In genomic region chr15:89182842-89183241, GRCm38 (mm10) we compare ENCODE assay signal across 9 mouse cellular contexts. TPM values are rescaled to one million over a fixed set of nuclear protein-coding genes. Genes with fewer than 3 reads are reported as not detected.
DNase-seq lines count a peak whose midpoint lies in the region; ATAC-seq and TF ChIP-seq lines count a peak whose summit lies in the region.
"Had no signal": no experiment of that assay in that cellular context is flagged by ENCODE, and none has a peak within 500 bp of the region (broad histone marks: within the 10 kb centered on the region; RNA-seq: fewer than 3 reads in every experiment).

No protein-coding gene starts in this region.

- DNase-seq in cerebellum, postnatal 10 days = peak; percentile 68 to 73
- no peak for DNase-seq in cerebellum, adult 11 months
- no peak for DNase-seq in kidney, postnatal 4 days
- peak; percentile 33 to 40 for DNase-seq in right cerebral cortex, postnatal 10 days (ENCODE audit: low spot score in 2 of 2)
- no peak for DNase-seq in right cerebral cortex, adult 2 months (ENCODE audit: low spot score in 2 of 2)
- DNase-seq in stomach, postnatal 0 days (ENCODE audit: low spot score) = peak; percentile 12
- no peak for DNase-seq in gastrocnemius, adult 18-20 months (ENCODE audit: low spot score)
- DNase-seq: B cell, adult 2 months had no signal

- peaks cover 9% of the 10 kb centered on the region; the same call in 1 of the 2 replicates for H3K36me3 ChIP-seq in kidney, embryonic 14.5 days (ENCODE audit: control insufficient read depth, insufficient read depth, low read length)
- H3K36me3 ChIP-seq in stomach, postnatal 0 days (ENCODE audit: control insufficient read depth, insufficient read depth, low read length) = no peaks in the 10 kb centered on the region

- no peaks in the 10 kb centered on the region for H3K9me3 ChIP-seq in kidney, embryonic 14.5 days (ENCODE audit: control insufficient read depth, low read length)
- H3K9me3 ChIP-seq in stomach, postnatal 0 days (ENCODE audit: control insufficient read depth, low read length) = no peaks in the 10 kb centered on the region

- no peak overlapping the region for H3K4me3 ChIP-seq in kidney, embryonic 14.5 days (ENCODE audit: low read length)
- H3K4me3 ChIP-seq in stomach, postnatal 0 days (ENCODE audit: low read depth, low read length) = no peak overlapping the region

- peaks cover 21% of the 10 kb centered on the region for H3K4me1 ChIP-seq in kidney, embryonic 14.5 days (ENCODE audit: control insufficient read depth, insufficient read depth, low read length)
- H3K4me1 ChIP-seq in stomach, postnatal 0 days (replicated peaks; ENCODE audit: control insufficient read depth, insufficient read depth) = peaks cover 14% of the 10 kb centered on the region

- no peak overlapping the region for H3K4me2 ChIP-seq in kidney, embryonic 14.5 days (replicated peaks; ENCODE audit: low read depth, low read length)
- no peak overlapping the region for H3K4me2 ChIP-seq in stomach, postnatal 0 days (replicated peaks; ENCODE audit: low read depth)

- TF ChIP-seq EP300 in stomach, postnatal 0 days (optimal IDR thresholded peaks at IDR 0.05) = no peak

- ATAC-seq in kidney, embryonic 14.5 days (ENCODE audit: low FRiP score, low TSS enrichment) = no peak
- ATAC-seq in stomach, postnatal 0 days (ENCODE audit: low FRiP score, low TSS enrichment) = no peak

- H3K9ac ChIP-seq in kidney, embryonic 14.5 days (ENCODE audit: low read depth, low read length) = no peak overlapping the region
- 0 out of 2 replicates have a peak overlapping the region, but pooled peaks have one; percentile 31 for H3K9ac ChIP-seq in stomach, postnatal 0 days (ENCODE audit: low read length)

- 19% methylated on average over 5 of the region's 5 CpGs for WGBS in kidney, embryonic 14.5 days
- 65% methylated on average over 5 of the region's 5 CpGs for WGBS in stomach, postnatal 0 days

- no peak for TF ChIP-seq CTCF in stomach, postnatal 0 days (IDR thresholded peaks at IDR 0.05; ENCODE audit: low read depth)

- peak overlapping the region; percentile 19; the same call in 1 of the 2 replicates for H3K27ac ChIP-seq in kidney, embryonic 14.5 days (ENCODE audit: low read depth, low read length)
- H3K27ac ChIP-seq in stomach, postnatal 0 days (replicated peaks) = 0 out of 2 replicates have a peak overlapping the region, but pooled peaks have one; percentile 58

- H3K27me3 ChIP-seq in kidney, embryonic 14.5 days (ENCODE audit: control insufficient read depth, insufficient read depth, low read length) = no peaks in the 10 kb centered on the region
- H3K27me3 ChIP-seq in stomach, postnatal 0 days (ENCODE audit: control insufficient read depth, insufficient read depth, low read length) = no peaks in the 10 kb centered on the region

RNA-seq across cellular contexts. Expression of gene Plxnb2, which starts 2.3 kb away (rescaled TPM):
- 124 and 165 TPM in 2 replicates for polyA plus RNA-seq in kidney, embryonic 14.5 days (2014; fragmentation: Nextera tagmentation; extraction: Ambion mirVana)
- polyA plus RNA-seq in stomach, postnatal 0 days (2015; fragmentation: Nextera tagmentation; extraction: Ambion mirVana) = 75.2 and 85.9 TPM in 2 replicates
- total RNA-seq in gastrocnemius, adult 18-20 months (2021) = 1 to 10 TPM; 4.0 to 8.2 TPM

RNA-seq across cellular contexts. Expression of gene Dennd6b, which starts 13.5 kb away (rescaled TPM):
- polyA plus RNA-seq in kidney, embryonic 14.5 days (2014; fragmentation: Nextera tagmentation; extraction: Ambion mirVana) = 15.8 and 16.6 TPM in 2 replicates
- 4.1 and 5.3 TPM in 2 replicates for polyA plus RNA-seq in stomach, postnatal 0 days (2015; fragmentation: Nextera tagmentation; extraction: Ambion mirVana)
- total RNA-seq in gastrocnemius, adult 18-20 months (2021) = 1 to 10 TPM; 8.8 to 9.6 TPM

RNA-seq across cellular contexts. Expression of gene Ppp6r2, which starts 28.5 kb away (rescaled TPM):
- 23.6 and 29.8 TPM in 2 replicates for polyA plus RNA-seq in kidney, embryonic 14.5 days (2014; fragmentation: Nextera tagmentation; extraction: Ambion mirVana)
- 16.2 and 17.2 TPM in 2 replicates for polyA plus RNA-seq in stomach, postnatal 0 days (2015; fragmentation: Nextera tagmentation; extraction: Ambion mirVana)
- total RNA-seq in gastrocnemius, adult 18-20 months (2021) = 10 to 100 TPM; 90.7 to 93.0 TPM

RNA-seq across cellular contexts. Expression of gene Mapk11, which starts 33.4 kb away (rescaled TPM):
- 8.4 and 14.8 TPM in 2 replicates for polyA plus RNA-seq in kidney, embryonic 14.5 days (2014; fragmentation: Nextera tagmentation; extraction: Ambion mirVana)
- 1.8 and 2.1 TPM in 2 replicates for polyA plus RNA-seq in stomach, postnatal 0 days (2015; fragmentation: Nextera tagmentation; extraction: Ambion mirVana)
- total RNA-seq in gastrocnemius, adult 18-20 months (2021) = 1 to 10 TPM in 1 of 2 experiments, under 1 TPM in 1; 0.89 to 1.9 TPM

RNA-seq across cellular contexts. Expression of gene Mapk12, which starts 42.3 kb away (rescaled TPM):
- 20.8 and 23.4 TPM in 2 replicates for polyA plus RNA-seq in kidney, embryonic 14.5 days (2014; fragmentation: Nextera tagmentation; extraction: Ambion mirVana)
- 3.1 and 3.2 TPM in 2 replicates for polyA plus RNA-seq in stomach, postnatal 0 days (2015; fragmentation: Nextera tagmentation; extraction: Ambion mirVana)
- 100 to 1,000 TPM; 142 to 145 TPM for total RNA-seq in gastrocnemius, adult 18-20 months (2021)

Comparison
In these comparisons a context has a peak if more than half of its experiments do, and no peak if none do; other contexts are left out.
1. DNase-seq: peak in cerebellum, postnatal 10 days (2 of 2), right cerebral cortex, postnatal 10 days (2 of 2) and stomach, postnatal 0 days (single experiment); none in cerebellum, adult 11 months (single experiment), kidney, postnatal 4 days (0 of 2), right cerebral cortex, adult 2 months (0 of 2) and gastrocnemius, adult 18-20 months (single experiment).